Mouse (Mus musculus): ENCODE measurements around the gene Gtf3c2. TPM values are rescaled to one million over a fixed set of nuclear protein-coding genes. Genes with fewer than 3 reads are reported as not detected.

Gtf3c2 gene
- total and polyA plus RNA-seq, 3 experiments, result 22.8 to 96.9 (median 49.4) TPM

- DNase-seq (ENCODE audit: extremely low read depth), result no peak
- H3K27ac ChIP-seq (ENCODE audit: insufficient read depth, low read depth), result no peak overlapping the region
- H3K9ac ChIP-seq (ENCODE audit: insufficient read depth, low read depth), result no peak overlapping the region
- H3K36me3 ChIP-seq (replicated peaks in 1 of 2; ENCODE audit: control insufficient read depth in 1 of 2, insufficient read depth in 1 of 2, low read length in 1 of 2), result peaks cover 56 to 65% of the 10 kb centered on the region in 2 experiments
- TF ChIP-seq POLR2AphosphoS2 (IDR thresholded peaks at IDR 0.05; ENCODE audit: low read depth, low read length) (no peak), CHD1 (IDR thresholded peaks at IDR 0.05; ENCODE audit: low read depth, low read length) (no peak), IRF4 (IDR thresholded peaks at IDR 0.05; ENCODE audit: low read depth, low read length) (no peak), SIN3A (IDR thresholded peaks at IDR 0.05; ENCODE audit: low read length) (no peak), JUN (IDR thresholded peaks at IDR 0.05; ENCODE audit: insufficient read depth, low read depth, low read length) (no peak), UBTF (IDR thresholded peaks at IDR 0.05; ENCODE audit: low read depth, low read length) (no peak), HCFC1 (IDR thresholded peaks at IDR 0.05; ENCODE audit: low read depth, low read length) (no peak), MAZ (IDR thresholded peaks at IDR 0.05; ENCODE audit: low read depth, low read length) (no peak), CHD2 (IDR thresholded peaks at IDR 0.05; ENCODE audit: low read length) (no peak), ZNF384 (IDR thresholded peaks at IDR 0.05; ENCODE audit: low read depth, low read length) (no peak), USF1 (IDR thresholded peaks at IDR 0.05; ENCODE audit: low read depth, low read length) (no peak)
- H3K4me1 ChIP-seq (ENCODE audit: control insufficient read depth in 1 of 2, insufficient read depth in 2 of 2), result peaks cover 8 to 29% of the 10 kb centered on the region in 2 experiments
- H3K4me3 ChIP-seq (replicated peaks in 1 of 3; ENCODE audit: low read depth in 2 of 3, low read length in 2 of 3, poor library complexity in 1 of 3), result no peak overlapping the region
- dilution Hi-C loops (cut with MboI; ENCODE audit: extremely low pct_ligation_motif_present, extremely low pct_unique_long_range_greater_than_20kb, low sequenced_read_pairs) (no loop called here), in situ Hi-C loops (cut with MboI; ENCODE audit: low pct_ligation_motif_present, low pct_unique_long_range_greater_than_20kb, low sequenced_read_pairs) (no loop called here)
- H3K9me3 ChIP-seq (replicated peaks; ENCODE audit: low read length), result no peaks in the 10 kb centered on the region
- no peak overlapping the region for H3K4me2 ChIP-seq (ENCODE audit: insufficient read depth, low read depth, poor library complexity, severe bottlenecking)
- H3K27me3 ChIP-seq (replicated peaks), result no peaks in the 10 kb centered on the region
- H3K79me2 ChIP-seq (replicated peaks; ENCODE audit: control insufficient read depth, extremely low read depth, insufficient read depth, poor library complexity, severe bottlenecking), result peaks cover 26% of the 10 kb centered on the region
Measured at GRCm38 (mm10) chr5:31197072-31197471, 17.1 kb upstream of the Gtf3c2 start.

GRCm38 (mm10) chr5:31196207-31196606, 16.3 kb upstream of the Gtf3c2 start:
- no peak for TF ChIP-seq PAX5 (IDR thresholded peaks at IDR 0.05; ENCODE audit: low read length)
- no peak for TF ChIP-seq USF2 (conservative IDR thresholded peaks at IDR 0.05; ENCODE audit: low read depth, low read length)
- TF ChIP-seq ZC3H11A (IDR thresholded peaks at IDR 0.05; ENCODE audit: low read depth, low read length), result no peak
- no peak for TF ChIP-seq USF1 (IDR thresholded peaks at IDR 0.05; ENCODE audit: low read depth, low read length)
- no peak for TF ChIP-seq E2F4 (IDR thresholded peaks at IDR 0.05; ENCODE audit: insufficient replicate concordance, low read depth, low read length)
- no peak for TF ChIP-seq SMC3 (IDR thresholded peaks at IDR 0.05; ENCODE audit: low read depth, low read length)
- no peak for TF ChIP-seq MXI1 (IDR thresholded peaks at IDR 0.05; ENCODE audit: low read depth, low read length)
- no peak for TF ChIP-seq ELF1 (IDR thresholded peaks at IDR 0.05; ENCODE audit: low read depth, low read length)
- TF ChIP-seq GABPA (IDR thresholded peaks at IDR 0.05; ENCODE audit: insufficient replicate concordance, low read depth, low read length), result no peak
- no peak for TF ChIP-seq IRF4 (IDR thresholded peaks at IDR 0.05; ENCODE audit: low read depth, low read length)
- no peak for TF ChIP-seq KAT2A (IDR thresholded peaks at IDR 0.05; ENCODE audit: insufficient replicate concordance, low read length)
- no peak for TF ChIP-seq ETS1 (conservative IDR thresholded peaks at IDR 0.05; ENCODE audit: low read depth, low read length)
- TF ChIP-seq MAFK (IDR thresholded peaks at IDR 0.05; ENCODE audit: insufficient replicate concordance, low read length), result no peak
- TF ChIP-seq TBP (conservative IDR thresholded peaks at IDR 0.05; ENCODE audit: low read depth, low read length), result no peak
- no peak for TF ChIP-seq RAD21 (IDR thresholded peaks at IDR 0.05; ENCODE audit: low read depth, low read length)
- TF ChIP-seq HCFC1 (IDR thresholded peaks at IDR 0.05; ENCODE audit: low read depth, low read length), result no peak
- TF ChIP-seq UBTF (IDR thresholded peaks at IDR 0.05; ENCODE audit: low read depth, low read length), result no peak
- no peak for DNase-seq (ENCODE audit: extremely low read depth)
- peaks cover 34% of the 10 kb centered on the region for H3K79me2 ChIP-seq (replicated peaks; ENCODE audit: control insufficient read depth, extremely low read depth, insufficient read depth, poor library complexity, severe bottlenecking)
- no peak overlapping the region for H3K27ac ChIP-seq (ENCODE audit: insufficient read depth, low read depth)
- H3K9me3 ChIP-seq (replicated peaks; ENCODE audit: low read length), result no peaks in the 10 kb centered on the region
- H3K4me1 ChIP-seq (ENCODE audit: control insufficient read depth in 1 of 2, insufficient read depth in 2 of 2), result peaks cover 8 to 36% of the 10 kb centered on the region in 2 experiments
- peaks cover 58 to 68% of the 10 kb centered on the region in 2 experiments for H3K36me3 ChIP-seq (replicated peaks in 1 of 2; ENCODE audit: control insufficient read depth in 1 of 2, insufficient read depth in 1 of 2, low read length in 1 of 2)
- dilution Hi-C loops (cut with MboI; ENCODE audit: extremely low pct_ligation_motif_present, extremely low pct_unique_long_range_greater_than_20kb, low sequenced_read_pairs), result no loop called here
- in situ Hi-C loops (cut with MboI; ENCODE audit: low pct_ligation_motif_present, low pct_unique_long_range_greater_than_20kb, low sequenced_read_pairs), result no loop called here
- H3K4me3 ChIP-seq (replicated peaks in 1 of 3; ENCODE audit: low read depth in 2 of 3, low read length in 2 of 3, poor library complexity in 1 of 3), result no peak overlapping the region
- no peaks in the 10 kb centered on the region for H3K27me3 ChIP-seq (replicated peaks)
- no peak overlapping the region for H3K4me2 ChIP-seq (ENCODE audit: insufficient read depth, low read depth, poor library complexity, severe bottlenecking)
- H3K9ac ChIP-seq (ENCODE audit: insufficient read depth, low read depth), result no peak overlapping the region

Data from CH12.LX (cell line).